Mouse (Mus musculus) adrenal gland, postnatal 25 days (tissue): ENCODE results near the gene Aven. TPM values are rescaled to one million over a fixed set of nuclear protein-coding genes. Genes with fewer than 3 reads are reported as not detected.

Source experiments
- DNase-seq: peaks from one replicate; pipeline ENCODE4 v3.0.0; 2021; ENCODE audit warnings: mixed read lengths
- total RNA-seq: library from RNA; stranded (reverse); gene quantifications from 2 replicates; pipeline ENCODE4 v1.2.3, GENCODE M21; 2021

Aven gene
- total RNA-seq, 1 experiment from 2014 or later, result 19.2 TPM

- no peak for DNase-seq
These were observed 64.7 kb downstream of the Aven start for GRCm38 (mm10) chr2:112557453-112557852.

- no peak for DNase-seq
These were observed 68.8 kb downstream of the Aven start for GRCm38 (mm10) chr2:112561549-112561948.

DNA sequence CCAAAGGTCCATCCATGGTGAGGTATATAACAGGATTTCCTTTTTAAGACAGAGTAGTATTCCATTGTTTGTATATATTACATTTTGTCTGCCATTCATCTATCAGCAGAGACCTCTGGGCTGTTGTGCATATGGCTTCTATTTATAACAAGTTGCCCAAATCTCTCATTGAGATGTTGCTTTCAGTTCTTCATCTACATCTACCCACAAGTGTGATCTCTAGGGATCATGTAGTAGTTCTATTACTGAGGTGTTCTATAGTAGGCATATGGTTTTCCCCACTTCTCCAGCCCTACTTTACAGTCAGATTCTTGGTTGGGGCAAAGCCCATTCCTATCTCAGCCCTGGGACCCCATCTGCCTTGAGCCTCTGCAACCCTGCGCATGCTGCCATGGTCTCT, 72.3 kb downstream of the Aven start:
- no peak for DNase-seq

- DNase-seq, result no peak
These were observed 73.7 kb downstream of the Aven start for GRCm38 (mm10) chr2:112566290-112567085.

- no peak for DNase-seq
These were observed 75.0 kb downstream of the Aven start for GRCm38 (mm10) chr2:112567786-112568185.

DNA sequence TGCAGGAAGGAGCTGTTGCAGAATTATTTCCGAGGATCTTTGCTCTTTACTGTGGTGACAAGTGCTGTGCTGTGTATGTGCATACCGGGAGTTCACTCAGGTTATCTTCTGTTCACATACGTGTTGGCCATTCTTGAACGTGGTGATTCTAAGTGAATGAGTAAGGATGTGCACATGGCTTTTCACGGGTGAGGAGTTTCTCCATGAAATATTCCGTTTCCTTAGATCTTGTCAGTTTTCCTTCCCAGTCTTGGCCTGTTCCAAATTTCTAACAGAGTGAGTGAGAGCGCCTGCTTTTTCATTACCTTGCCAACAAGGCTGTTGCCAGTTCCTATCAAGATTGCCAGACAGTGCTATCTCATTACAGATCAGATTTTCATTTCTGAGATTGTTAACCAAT, 98.2 kb downstream of the Aven start:
- no peak for DNase-seq

DNA sequence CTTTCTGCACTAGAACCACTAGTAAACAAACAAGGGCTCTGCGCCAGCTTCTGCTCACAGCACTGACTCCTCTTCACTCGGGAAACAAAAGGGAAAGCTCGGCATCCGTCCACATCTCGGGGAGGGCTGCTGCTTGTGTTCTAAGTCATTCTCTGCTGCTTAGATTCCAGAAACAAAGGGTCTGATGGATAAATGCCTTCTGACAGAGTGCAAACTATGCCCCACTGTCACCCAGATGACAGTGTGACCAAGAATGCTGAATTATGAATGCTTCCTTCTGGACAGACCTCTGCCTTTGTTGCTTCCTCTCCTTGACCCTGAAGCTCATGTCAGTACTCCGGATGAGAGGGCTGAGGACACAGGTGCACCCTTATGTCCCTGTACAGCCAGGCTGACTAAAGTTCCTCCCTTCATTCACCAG, 98.7 kb downstream of the Aven start:
- DNase-seq, result peak; percentile 43

GRCm38 (mm10) chr2:112593322-112593721, 100.6 kb downstream of the Aven start:
- no peak for DNase-seq

- DNase-seq, result no peak
These were observed 101.0 kb downstream of the Aven start for GRCm38 (mm10) chr2:112593781-112594180.

GRCm38 (mm10) chr2:112595807-112596206, 103.0 kb downstream of the Aven start:
- DNase-seq, result no peak

DNA sequence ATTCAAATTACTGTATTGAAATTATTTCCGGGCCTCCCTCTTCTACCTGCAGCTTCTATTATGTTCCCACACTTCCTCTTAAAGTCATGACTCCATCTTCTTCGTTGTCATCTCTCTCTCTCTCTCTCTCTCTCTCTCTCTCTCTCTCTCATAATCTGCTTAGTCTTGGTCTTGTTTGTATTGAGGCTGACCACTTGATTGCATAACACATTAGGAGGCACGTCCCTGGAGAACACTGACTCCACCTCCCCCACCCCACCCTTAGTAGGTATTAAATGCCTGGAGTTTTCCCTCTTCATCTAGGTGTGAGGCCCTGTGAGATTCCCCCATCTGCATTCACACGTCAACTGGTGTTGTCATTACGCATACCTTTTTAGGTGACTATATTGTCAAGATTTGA, 103.7 kb downstream of the Aven start:
- no peak for DNase-seq

- DNase-seq, result no peak
These were observed 104.3 kb downstream of the Aven start for GRCm38 (mm10) chr2:112597064-112597463.

GRCm38 (mm10) chr2:112600222-112600621, 107.5 kb downstream of the Aven start:
- no peak for DNase-seq

- no peak for DNase-seq
These were observed 109.7 kb downstream of the Aven start for GRCm38 (mm10) chr2:112602487-112602886.

- DNase-seq, result no peak
These were observed 113.8 kb downstream of the Aven start for GRCm38 (mm10) chr2:112606536-112606935.

DNA sequence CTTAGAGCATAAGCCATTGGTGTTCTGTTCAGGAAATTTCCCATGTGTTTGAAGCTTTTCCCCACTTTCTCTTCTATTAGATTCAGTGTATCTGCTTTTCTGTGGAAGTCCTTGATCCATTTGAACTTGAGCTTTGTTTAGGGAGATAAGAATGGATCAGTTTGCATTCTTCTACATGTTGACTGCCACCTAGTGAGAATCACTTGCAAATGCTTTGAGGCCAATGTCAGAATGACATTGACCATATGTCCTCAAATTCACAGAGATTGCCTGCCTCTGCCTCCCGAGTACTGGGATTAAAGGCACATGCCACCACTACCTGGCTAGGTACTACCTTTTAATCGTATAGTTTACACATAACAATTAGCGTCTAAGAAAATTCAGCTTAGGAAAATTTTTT, 119.9 kb downstream of the Aven start:
- no peak for DNase-seq

DNA sequence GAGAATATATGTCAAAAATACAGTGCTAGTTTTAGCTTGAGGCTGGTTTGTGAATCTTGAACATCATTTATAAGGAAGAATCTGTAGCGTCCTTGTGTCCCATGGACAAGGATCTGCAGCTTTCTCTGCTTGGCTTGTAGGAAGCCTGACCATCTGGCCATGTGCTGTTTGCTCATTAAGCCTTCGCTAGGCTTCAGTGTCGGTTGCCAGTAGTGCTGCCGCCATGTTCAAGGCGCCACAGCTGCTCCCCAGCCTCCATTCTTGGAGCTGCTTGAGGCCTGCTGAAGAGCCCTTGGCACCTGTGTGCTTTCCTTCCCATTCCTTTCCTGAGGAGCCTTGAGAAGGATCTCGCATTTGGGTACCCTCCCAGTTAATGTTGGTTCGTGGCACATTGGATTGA, 121.6 kb downstream of the Aven start:
- DNase-seq, result no peak

- DNase-seq, result no peak
These were observed 124.4 kb downstream of the Aven start for GRCm38 (mm10) chr2:112617206-112617605.

DNA sequence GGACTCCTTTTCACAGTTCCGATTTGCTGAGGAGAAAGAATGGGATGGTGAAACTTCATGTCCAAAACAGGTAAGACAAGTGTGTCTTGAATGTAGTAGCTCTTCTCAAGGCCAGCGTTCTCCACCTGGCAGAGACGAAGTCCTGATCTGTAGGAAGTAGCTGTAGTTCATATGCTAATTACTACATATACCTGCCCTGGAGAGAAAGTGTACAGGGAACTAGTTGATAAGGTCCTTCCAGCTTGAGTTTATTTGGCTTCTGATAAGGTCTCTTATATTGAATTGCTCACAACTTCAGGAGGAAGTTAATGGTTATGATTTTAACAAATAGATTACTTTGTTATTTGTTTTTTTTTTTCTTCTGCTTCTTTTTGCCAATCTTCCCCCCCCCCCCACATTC, 132.4 kb downstream of the Aven start:
- no peak for DNase-seq

- no peak for DNase-seq
These were observed 137.9 kb downstream of the Aven start for GRCm38 (mm10) chr2:112630669-112631068.

DNA sequence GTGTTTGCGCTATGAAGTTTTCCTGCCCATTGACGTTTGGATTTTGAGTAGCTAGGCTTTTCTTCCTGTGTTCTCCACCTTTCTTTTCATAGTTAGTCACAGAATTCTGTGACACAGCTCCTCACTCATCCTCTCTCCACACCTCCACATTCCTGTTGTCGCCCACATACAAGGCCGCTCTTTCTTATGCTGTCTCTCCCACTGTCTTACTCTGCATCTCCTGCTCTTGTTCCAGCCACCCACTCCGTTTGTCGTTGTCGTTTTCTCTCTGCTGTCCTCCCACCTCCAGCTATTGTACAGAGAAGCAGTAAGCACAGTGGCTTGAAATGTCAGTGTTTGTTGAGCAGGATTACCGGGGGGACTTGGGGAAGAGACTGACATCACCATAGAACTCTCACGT, 139.8 kb downstream of the Aven start:
- no peak for DNase-seq

DNA sequence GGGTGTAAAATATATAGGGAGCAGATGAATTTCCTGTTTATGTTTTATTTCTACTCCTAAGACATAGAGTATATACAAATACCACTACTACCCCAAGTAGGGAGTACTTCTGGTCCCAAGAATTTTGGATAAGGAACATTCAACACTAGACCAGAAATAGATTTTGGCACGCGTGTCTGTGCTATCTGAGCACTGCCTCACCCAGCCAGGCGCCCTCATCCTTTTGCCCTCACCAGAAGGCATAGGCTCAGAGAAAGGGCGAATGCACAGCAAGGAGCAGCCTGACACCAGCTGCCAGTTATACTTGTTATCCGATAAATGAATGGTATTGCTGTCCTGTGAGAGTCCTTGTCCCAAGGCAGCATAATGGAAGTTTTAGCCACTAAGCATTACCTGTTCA, 144.4 kb downstream of the Aven start:
- no peak for DNase-seq

GRCm38 (mm10) chr2:112653836-112654235, 161.1 kb downstream of the Aven start:
- no peak for DNase-seq

- DNase-seq, result no peak
These were observed 163.4 kb downstream of the Aven start for GRCm38 (mm10) chr2:112656131-112656530.

GRCm38 (mm10) chr2:112669461-112669860, 176.7 kb downstream of the Aven start:
- no peak for DNase-seq
